Mouse (Mus musculus) left cerebral cortex, postnatal 4 days (tissue): ENCODE measurements around the gene Myadm. TPM values are rescaled to one million over a fixed set of nuclear protein-coding genes. Genes with fewer than 3 reads are reported as not detected.
"Not testable (repeated sequence)": the region's sequence is repeated elsewhere in the genome, so short reads cannot be mapped to it uniquely, and the experiment has no call there.

Experiments used
- DNase-seq: peaks from one replicate; pipeline ENCODE4 v3.0.0-alpha.2; 2022
- intact Hi-C: fragments of 180-260 bp; cut with DNase I; formaldehyde crosslinking; loops from one replicate; pipeline ENCODE4 v1.15.1; 2025
- total RNA-seq, 2 experiments: library from RNA; stranded (reverse); gene quantifications; 2 replicates each; pipeline ENCODE4 v1.2.3; 2021

Myadm gene
- total RNA-seq: 10 to 100 TPM; 34.6 to 35.9 TPM

DNA sequence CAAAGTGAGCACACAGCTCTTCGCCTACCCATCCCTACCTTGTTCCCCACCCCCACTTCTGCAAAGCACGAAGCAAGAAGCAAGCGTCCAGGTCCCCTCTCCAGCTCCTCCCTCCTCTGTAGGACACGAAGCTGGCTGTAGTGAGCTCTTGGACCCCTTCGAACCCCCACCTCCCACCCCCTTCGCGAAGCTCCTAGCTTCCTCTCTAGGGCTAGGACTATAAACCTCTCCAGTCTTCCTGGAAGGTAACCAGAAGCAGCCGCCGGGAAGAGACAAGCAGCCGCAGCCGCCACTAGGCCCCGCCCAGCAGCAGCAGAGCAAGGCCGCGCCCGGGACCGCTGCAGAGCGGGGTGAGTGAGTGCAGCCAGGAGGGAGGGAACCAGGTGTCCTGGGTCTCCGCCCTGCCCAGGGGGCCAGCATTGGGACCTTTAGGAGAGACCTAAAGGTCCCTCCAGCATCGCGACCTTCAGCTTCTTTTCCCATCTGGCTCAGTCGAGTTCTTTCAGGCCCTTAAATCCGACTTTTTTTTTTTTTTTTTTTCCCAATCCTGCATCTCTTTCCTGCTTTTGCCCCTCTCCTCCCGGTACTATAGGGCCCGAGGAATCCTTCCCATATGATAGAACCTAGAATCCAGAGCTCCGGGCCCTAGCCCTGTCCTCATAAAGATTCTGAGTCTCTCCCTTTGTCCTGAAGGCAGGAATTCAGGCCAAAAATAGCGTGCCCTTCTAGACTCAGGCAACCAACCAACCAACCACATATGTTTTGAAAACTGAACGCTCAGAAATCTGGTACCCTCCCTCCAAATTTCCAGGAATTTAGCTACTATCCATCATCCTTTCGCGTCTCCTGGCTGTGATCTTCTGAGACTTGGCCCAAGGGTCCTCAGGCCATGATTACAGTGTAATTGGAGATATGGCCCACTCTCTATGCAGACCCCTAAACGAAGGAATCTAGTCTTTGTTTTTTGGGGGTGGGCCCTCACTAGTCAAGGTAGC lies at the start of gene Myadm, which contains the start of gene Prkcg:
Myadm (plus strand) TSS at position 105 of the 995 bp plus-strand sequence.
Prkcg (plus strand) TSS at position 204 of the 995 bp plus-strand sequence.
- intact Hi-C loops: no loop called here
- peak; percentile 76 for DNase-seq

DNA sequence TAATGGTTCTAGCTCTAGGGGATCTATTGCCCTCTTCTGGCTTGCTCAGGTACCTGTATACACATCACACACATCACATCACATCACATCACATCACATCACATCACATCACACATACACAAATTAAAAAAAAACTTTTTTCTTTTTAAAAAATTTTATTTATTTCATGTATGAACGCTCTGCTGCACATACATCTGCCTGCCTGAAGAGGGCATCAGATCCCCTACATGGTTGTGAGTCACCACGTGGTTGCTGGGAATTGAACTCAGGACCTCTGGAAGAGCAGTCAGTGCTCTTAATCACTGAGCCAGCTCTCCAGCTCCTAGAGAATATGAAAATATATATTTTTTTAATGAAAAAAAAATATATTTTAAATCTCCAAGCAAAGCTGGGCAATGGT lies 49.7 kb upstream of the Myadm start:
- no peak for DNase-seq
- intact Hi-C loops: no loop called here

DNA sequence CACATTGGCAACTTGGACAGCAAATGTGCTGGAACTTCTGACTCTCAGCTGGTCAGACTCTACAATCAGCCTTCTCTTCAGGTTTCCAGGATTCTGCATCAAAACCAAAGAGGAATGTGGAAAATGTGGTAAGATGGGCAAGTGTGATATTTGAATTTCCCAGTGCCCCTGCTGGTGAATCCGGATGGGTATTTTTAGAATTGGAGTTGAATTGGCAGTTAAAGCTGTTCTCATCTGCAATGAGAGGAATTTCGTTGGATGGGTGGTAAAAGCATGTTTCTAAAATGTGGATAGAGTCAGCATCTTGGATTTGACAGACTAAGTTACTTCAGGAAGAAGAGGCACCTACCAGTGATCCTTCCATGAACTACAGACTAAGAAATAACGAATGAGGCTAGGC lies 28.2 kb upstream of the Myadm start:
- DNase-seq: no peak

DNA sequence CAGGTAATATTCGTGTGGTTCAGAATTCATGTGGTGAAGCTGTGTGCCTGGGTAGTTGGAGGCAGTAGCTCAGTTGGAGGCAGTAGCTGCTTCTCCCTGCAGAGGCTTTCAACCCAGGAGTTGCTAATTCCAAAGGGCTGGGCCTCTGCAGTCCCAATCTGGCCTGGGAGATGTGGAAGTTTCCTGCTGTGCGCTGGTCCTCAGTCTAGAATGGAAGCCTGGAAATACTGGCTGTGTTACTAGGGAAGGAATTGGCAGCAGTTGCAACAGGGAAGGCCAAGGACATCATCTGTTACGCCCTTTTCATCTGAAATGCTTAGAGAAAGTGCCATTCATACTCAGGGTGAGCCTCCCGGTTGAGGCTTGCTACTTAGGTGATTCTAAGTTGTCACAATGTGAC lies 27.4 kb upstream of the Myadm start:
- intact Hi-C loops: no loop called here
- DNase-seq: peak; percentile 5

More for the DNA sequence above, 28.2 kb upstream of the Myadm start:
- intact Hi-C loops: no loop called here

DNA sequence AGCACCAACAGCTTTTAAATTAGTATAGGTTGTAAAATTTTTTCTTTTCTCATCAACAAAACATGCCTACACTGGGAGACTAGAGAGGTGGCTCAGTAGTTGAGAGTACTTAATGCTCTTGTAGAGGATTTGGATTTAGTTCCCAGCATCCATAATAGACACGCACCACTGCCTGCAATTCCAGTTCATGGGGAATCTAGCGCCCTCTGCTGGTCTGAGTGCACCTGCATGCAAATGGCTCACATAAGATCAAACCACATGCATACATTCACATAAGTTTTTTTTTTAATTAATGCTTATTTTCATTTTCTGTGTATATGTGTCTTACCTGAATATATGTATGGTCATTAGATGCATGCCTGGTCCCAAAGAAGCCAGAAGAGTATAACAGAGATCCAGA lies 26.1 kb upstream of the Myadm start:
- intact Hi-C loops: no loop called here
- DNase-seq: peak; percentile 29

DNA sequence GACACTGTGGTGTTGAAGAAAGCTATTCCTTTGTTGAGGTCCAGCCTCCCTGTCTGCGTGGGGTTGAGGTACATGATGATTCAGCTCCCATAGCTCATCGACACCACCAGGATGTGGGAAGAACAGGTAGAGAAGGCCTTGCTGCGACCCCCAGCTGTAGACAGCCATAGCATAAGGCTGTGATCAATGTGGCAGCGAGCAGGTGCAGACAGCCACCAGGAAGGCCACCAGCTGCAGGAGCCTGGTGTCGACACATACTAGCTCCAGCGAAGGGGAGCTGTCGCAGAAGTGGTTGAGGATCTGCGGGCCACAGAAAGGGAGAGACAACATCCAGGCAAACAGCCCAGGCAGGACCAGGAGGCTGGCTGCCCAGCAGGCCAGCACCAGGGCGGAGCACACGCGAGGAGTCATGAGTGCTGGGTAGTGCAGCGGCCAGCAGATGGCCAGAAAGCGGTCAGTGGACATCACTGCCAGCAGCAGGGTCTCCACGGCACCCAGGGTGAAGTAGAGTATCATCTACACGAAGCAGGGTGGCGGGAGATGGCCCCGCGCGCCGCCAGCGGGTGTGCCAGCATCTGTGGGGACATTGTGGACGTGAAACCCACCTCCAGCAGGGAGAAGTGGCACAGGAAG lies 24.4 kb upstream of the Myadm start:
- intact Hi-C loops: no loop called here
- no peak for DNase-seq

DNA sequence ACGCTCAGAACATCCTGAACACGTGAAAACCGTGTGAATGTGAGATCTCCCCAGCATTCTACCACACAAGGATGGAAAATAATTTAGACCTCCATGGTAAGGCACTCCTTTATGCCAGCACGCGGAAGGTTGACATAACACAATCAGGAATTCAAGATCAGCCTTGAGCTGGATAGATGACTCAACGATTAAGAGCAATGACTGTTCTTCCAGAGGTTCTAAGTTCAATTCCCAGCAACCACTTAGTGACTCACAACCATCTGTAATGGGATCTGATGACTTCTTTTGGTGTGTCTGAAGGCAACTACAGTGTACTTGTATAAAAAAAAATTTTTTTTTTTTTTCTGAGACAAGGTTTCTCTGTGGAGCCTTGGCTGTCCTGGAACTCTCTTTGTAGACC lies 23.6 kb upstream of the Myadm start:
- DNase-seq: no peak
- intact Hi-C loops: no loop called here

DNA sequence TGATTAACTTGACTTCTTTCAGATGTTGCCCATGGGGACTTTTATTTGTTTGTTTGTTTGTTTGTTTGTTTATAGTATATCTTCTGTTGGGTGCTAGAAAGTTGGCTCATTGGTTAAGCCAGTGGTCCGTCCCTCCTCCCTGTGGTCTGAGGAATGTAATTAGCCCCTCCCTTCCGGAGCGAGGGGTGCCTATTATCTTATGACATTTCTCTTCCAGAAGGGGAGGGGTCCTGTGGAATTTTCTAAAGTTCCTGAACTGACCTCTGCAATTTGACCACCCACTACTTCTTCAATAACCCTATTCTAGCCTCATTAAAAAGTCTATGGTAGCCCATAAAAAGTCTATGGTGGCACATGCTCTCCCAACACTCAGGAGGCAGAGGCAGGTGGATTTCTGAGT lies 21.6 kb upstream of the Myadm start:
- intact Hi-C loops: no loop called here
- DNase-seq: no peak

DNA sequence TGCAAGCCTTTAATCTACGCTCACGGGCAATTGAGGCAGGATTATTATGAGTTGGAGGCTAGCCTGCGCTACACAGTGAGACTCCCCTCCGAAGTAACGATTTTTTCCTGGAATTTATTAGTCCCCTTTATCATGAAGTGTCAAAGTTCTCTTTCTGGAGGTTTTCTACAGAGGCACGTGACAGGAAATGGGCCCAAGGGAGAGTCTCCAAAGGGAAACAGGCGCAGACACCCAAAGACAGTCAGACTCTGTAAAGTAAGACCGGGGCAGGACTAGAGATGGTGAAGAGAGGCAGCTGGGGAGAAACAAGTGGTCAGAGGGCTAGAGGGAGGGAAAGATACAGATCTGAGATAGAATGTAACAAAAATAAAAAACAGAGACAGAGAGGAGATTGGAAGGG lies 21.0 kb upstream of the Myadm start:
- intact Hi-C loops: no loop called here
- DNase-seq: no peak

DNA sequence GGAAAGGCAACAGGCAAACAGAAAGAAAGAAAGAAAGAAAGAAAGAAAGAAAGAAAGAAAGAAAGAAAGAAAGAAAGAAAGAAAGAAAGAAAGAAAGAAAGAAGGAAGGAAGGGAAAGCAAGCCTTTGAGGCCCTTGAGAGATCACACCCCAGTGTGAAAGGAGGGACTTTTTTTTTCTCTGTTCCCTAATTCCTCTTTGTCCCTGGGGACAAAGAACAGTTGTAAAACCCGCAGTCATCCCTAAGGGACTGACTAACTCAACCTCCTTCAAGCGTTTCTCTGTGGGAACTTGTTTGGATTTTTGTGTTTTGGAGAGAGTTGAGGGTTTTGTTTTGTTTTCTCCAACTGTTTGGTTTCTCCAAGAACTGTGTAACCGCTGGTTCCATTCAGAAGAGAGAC lies 20.6 kb upstream of the Myadm start:
- intact Hi-C loops: no loop called here

DNA sequence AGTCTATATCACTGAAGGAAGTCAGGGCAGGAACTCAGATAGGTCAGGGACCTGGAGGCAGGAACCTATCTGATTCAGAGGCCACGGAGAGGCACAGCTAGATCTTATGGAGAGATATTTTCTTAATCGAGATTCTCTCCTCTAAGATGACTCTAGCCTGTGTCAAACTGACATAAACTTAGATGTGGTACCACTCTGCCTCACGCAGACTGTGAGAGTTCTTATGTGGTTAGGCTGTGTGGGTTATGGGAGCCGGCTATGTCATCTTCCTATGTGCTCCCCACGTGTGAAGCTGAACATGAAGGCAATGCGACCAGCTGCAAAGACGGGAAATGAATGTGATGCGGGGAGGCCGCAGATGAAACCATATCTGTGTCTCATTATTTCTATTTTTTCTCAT lies 16.7 kb upstream of the Myadm start:
- DNase-seq: no peak
- intact Hi-C loops: no loop called here

More for the DNA sequence above, 20.6 kb upstream of the Myadm start:
- no peak for DNase-seq

DNA sequence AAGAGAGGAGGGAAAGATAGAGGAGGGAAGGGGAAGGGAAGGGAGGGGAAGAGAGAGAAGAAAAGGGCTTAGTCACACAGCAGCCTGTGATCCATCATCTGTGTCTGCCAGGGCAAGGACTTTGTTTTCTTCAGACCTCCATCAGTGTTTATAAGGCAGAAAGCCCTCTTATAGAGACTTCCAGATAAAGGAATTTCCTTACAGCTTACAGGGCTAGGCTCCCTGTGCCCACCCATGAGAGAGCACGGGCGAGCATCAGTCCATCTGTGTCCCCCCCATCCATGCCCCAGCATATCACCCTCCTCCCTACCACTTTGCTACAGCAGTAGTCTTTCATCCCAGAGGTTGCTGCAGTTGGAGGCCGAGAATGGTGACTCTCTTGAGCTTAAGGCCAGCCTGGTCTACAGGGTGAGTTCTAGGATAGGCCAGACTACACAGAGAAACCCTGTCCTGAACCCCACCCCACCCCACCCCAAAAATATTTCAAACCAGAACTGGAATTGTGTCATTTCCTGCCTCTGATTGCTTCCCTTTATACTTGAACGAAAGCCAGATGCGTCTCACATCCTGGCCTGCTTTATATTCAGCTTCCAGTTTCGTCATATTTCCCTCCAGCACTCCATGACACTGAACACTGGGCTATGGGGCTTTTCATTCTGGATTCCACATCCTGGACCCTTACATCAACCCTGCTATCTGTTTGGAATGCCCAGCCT lies 13.3 kb upstream of the Myadm start:
- intact Hi-C loops: no loop called here
- DNase-seq: no peak

DNA sequence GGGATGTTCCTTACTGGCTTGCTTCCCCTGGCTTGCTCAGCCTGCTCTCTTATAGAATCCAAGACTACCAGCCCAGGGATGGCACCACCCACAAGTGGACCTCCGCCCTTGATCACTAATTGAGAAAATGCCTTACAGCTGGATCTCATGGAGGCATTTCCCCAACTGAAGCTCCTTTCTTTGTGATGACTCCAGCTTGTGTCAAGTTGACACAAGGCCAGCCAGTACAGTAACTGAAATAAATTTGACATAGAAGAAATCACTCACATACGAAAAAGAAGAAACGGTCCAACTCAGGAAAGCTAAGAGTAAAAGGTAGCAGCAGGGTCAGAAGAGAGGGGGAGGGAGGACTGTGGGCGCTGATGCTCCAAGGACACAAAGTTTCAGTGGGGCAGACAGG lies 12.1 kb upstream of the Myadm start:
- DNase-seq, intact Hi-C loops: not testable (repeated sequence)

DNA sequence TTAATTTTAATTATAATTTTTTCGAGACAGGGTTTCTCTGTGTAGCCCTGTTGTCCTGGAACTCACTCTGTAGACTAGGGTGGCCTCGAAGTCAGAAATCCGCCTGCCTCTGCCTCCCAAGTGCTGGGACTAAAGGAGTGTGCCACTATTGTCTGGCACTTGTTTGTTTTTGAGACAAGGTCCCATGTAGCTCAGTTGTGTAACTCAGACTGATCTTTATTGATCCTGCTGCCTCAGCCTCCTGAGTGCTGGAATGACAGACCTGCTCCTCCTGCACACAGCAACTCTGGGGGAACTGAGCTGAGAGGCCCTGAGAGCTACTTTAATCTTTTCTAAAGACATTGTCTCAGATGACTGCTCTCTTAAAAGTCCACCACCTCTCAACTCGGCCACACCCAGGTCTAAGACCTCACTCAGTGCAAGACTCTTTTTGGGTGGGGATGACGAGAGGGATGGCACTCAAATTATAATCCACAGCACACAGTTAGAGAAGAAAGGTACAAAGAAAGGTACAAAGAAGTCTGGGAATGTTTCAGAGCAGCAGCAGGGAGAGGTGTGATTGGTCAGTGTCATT lies 8.7 kb upstream of the Myadm start:
- intact Hi-C loops: no loop called here

DNA sequence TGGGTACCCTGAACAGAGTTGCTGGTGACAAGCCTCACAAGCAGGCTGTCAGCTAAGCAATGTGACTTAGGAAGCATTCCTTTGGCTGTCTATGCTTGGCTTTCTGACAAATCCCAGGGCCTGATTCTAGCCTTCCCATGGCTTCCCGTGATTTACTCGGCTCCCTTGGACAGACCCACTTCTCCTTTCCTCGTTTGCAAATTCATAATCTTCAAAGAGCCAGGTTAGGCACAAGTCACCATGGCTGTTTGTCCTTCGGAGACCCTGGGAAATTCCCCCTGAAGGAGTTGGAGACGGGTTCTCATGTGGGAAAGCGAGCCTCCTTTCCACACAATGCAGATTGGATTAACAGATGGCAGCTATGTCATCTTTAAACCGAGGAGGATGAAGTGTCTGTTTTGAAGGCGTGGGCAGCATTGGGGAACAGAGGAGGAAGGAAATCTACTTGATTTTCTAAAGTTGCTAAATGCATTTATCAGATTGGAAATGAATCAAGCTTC lies 8.2 kb upstream of the Myadm start:
- intact Hi-C loops: no loop called here
- DNase-seq: no peak

More for the DNA sequence above, 8.7 kb upstream of the Myadm start:
- DNase-seq: no peak

DNA sequence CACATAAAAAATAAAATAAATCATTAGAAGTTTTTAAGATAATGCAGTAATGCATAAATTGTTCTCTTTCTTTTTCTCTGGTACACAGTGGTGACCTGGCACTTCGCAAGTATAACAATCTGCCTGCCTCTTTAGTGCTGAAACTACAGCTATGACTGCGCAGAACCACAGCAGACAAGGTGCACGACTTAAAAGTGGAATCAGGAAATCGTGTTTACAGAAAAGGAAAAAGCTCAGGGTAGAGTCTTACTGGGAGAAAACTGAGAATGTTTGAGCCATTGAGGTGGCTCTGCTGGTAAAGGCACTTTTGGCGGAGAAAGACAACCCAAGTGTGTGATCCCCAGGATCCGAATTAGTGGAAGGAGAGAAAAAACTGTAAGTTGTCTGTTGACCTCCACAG lies 7.1 kb upstream of the Myadm start:
- no peak for DNase-seq

DNA sequence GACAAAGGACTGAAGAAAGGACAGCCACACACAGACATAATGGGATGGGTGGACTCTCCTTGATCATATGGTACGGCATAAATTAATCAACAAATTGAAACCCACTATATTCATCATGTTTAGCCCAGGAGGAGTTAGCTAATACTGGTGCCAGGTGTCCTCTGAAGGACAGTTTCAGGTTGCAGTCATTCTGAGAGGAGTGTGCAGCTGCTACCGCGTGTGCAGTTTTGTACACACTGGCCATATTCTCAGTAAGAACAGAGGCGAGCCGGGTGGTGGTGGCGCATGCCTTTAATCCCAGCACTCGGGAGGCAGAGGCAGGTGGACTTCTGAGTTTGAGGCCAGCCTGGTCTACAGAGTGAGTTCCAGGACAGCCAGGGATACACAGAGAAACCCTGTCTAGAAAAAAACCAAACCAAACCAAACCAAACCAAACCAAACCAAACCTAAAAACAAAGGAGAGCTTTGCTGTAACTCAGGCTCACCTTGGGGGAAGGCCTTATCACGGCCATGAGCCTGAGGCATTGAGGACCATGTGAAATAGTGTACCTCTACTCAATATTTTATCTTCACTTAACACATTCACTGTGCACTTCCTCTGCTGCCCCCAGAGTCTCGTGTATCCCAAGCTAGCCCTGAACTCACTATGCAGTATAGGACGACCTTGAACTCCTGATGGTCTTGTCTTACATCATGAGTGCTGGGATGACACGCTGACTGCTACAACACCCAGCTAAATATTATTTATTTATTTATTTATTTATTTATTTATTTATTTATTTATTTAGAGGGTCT lies 5.6 kb upstream of the Myadm start:
- intact Hi-C loops: no loop called here
- DNase-seq: no peak

More for the DNA sequence above, 7.1 kb upstream of the Myadm start:
- intact Hi-C loops: no loop called here

DNA sequence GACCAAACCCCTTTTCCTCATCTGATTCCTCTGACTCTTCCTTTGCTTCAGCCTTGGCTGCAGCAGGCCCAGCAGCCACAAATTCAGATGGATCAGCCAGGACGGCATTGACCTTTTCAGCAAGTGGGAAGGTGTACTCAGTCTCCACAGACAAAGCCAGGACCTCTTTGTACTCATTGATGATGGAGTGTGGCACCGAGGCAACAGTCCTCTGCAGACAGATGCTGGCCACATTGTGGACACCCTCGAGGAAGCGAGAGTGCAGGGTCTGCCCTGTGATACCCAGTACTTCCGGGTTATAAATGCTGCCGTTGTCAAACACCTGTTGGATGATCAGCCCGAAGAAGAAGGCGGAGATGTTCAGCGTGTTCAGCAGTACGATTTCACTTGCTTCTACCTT lies 4.3 kb upstream of the Myadm start:
- no peak for DNase-seq
- intact Hi-C loops: no loop called here

DNA sequence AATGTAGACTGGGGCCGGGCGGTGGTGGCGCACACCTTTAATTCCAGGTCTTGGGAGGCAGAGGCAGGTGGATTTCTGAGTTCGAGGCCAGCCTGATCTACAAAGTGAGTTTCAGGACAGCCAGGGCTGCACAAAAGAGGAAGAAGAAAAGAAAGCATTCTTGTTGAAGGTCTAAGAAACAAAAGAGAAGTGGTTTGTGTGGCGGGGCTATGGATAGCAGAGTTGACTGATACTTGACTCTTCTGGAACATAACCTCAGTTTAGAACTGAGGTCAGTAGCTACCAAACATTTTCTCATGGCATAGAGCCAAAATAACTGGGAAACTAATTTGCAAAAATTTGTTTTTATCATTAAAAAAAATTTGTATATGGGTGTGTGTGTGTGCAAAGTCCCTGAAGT lies 2.8 kb upstream of the Myadm start:
- intact Hi-C loops: no loop called here
- no peak for DNase-seq

DNA sequence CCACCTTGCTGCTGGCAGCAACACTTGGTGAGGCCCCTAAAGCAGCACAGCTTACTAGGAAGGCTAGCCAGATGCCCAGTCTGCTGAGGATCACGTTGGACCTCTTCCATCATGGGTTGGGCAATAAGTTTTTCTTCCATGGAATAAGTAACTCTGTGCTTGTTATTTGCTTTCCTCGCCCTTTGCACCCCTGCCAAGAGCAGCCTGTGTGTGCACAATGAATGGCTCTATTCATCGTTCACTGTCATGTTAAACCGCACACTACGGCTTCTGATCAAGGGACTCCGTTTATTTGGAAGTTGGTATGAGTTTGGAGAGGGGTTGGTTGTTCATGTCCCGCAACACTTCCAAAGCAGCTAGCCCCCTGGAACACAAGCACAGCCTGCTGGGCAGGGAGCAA lies 1.7 kb upstream of the Myadm start:
- peak; percentile 23 for DNase-seq
- intact Hi-C loops: no loop called here
